Mouse (Mus musculus) inflammation-experienced regulatory T-cells, adult 6 months (primary cell): ENCODE measurements around the gene Atxn1. TPM values are rescaled to one million over a fixed set of nuclear protein-coding genes. Genes with fewer than 3 reads are reported as not detected.

Experiments used
- ATAC-seq: one replicate; pipeline ENCODE4 v1.8.0; 2017
- polyA plus RNA-seq, 3 experiments: library from polyadenylated mRNA; unstranded; fragments of 100-300 nt; shearing (Covaris generic); gene quantifications; one replicate each; pipeline ENCODE4 v1.2.1; 2017

The Atxn1 gene
- polyA plus RNA-seq, 3 experiments from 2014 or later = 35.9 to 51.1 (median 39.1) TPM

DNA sequence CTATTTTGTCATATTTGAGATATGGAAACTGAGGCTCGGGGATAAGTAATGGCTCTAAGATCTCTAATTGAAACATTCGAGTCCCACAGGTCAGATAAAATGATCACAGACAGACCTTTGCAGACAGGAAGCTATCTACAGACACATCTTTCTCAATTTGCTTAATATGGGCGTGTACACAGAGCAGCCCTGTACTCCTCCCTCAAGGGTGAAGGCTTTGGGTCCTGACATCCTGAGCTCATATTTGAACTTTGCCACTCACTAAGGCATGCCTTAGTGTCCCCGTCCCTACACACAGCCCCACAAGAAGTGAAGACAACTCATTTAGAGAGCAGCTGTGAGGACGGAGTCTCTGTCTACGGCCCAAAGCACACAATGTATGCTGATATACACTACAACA, 70.6 kb downstream of the Atxn1 start:
- ATAC-seq = peak; percentile 82

GRCm38 (mm10) chr13:45891073-45891472, 73.7 kb downstream of the Atxn1 start:
- ATAC-seq = no peak

GRCm38 (mm10) chr13:45888953-45889749, 75.7 kb downstream of the Atxn1 start:
- ATAC-seq = peak; percentile 36

DNA sequence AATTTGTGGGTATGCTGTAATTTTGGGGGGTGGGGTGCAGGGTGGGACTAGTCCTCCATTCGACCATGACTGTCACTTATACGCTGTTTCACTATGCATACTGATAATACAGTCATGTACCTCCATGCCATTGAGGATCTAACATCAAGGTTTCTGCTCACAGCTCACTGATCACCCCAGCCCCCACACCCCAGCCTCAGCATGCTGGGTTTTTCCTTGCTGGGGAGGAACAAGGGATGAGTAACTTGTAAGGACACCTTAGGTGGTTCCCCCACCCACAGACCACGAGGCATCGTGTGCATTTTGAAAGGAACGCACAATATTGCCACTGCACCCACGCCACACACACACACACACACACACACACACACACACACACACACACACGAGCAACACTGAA, 79.9 kb downstream of the Atxn1 start:
- ATAC-seq = peak; percentile 72

GRCm38 (mm10) chr13:45883791-45884238, 81.0 kb downstream of the Atxn1 start:
- ATAC-seq = peak; percentile 60

- peak; percentile 15 for ATAC-seq
Measured at GRCm38 (mm10) chr13:45882976-45883440, 81.8 kb downstream of the Atxn1 start.

DNA sequence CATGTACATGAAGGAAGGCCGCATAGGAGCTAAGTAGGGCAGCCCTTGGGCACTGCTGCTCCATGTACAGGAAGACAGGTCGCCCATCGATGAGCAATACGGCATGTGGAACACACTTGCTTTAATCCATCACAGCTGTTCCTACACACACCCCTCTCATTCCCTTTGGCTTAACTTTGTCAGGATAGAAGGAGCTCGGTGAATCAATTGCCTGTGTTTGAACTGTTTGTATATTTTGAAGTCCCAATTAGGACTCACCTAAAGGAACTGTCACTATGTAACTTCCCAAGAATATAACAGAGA, 84.3 kb downstream of the Atxn1 start:
- no peak for ATAC-seq

DNA sequence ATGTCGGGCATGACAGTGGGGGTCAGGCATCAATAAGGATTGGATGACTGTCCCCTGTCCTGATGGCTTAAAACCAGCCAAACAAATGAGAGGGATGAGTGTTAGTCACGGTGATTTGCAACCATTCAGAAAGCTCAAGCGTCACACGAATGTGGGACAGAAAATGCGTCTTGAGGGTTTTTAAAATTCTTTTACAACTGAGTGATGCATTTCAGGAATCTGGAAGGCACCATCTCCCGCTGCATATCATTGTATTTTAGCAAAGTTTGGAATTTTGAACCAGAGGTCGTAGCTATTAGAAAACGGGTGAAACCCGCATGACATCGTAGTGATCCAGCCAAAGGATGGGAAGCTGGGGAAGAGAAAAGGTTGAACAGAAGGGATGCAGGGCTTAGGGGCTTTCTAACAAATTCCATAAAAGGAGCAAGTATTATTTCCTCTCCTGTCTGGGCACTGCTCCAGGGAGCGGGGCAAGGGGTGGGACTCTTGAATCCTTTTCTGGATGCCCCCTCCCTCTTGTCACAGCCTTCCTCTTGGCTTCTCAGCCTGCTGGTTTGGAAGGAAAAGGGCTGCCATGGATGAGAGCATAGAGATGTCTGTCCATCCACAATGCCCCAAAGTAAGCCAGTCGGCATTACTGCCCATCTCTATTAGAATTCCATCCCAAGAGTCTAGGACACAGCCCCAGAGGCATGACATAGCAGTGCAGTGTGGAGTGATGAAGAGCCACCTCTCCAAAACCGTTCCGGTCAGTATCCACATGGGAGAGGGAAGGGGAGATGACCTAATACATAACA, 84.9 kb downstream of the Atxn1 start:
- ATAC-seq = no peak

DNA sequence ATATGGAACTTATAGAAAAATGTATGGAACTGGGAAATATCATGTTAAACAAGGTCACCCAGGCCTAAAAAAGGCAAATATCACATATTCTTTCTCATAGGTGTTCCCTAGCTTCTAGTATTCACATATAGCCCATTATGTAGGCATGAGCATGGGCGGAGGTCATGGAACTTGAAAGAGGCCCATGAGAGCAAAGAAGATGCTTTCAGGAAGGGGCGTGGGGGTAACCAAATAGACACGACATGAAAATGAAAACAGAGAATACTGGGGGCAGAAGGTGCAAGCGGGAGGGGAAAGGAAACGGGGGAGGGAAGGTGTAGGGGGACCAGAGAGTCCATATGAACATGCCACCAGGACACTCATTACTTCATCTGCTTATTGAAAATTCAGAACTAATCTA, 87.9 kb downstream of the Atxn1 start:
- ATAC-seq = no peak

DNA sequence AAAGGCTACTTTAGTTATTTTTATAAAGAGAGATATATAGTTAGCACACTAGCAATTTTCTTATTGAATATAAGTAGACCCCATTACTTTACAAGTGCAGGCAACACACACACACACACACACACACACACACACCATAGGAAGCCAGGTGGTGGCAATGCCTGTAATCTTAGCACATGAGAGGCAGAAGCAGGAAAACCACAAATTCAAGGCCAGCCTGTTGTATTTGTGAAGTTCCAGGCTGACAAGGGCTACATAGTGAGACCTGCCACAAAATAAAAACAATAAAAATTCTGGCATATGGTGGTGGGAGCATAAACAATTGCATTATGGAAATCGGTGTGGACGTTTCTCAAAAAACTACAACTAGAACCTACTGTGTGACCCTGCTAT, 88.4 kb downstream of the Atxn1 start:
- ATAC-seq = no peak

GRCm38 (mm10) chr13:45875686-45876367, 89.0 kb downstream of the Atxn1 start:
- no peak for ATAC-seq

- no peak for ATAC-seq
Measured at GRCm38 (mm10) chr13:45874196-45874595, 90.6 kb downstream of the Atxn1 start.

- peak; percentile 10 for ATAC-seq
Measured at GRCm38 (mm10) chr13:45872966-45873365, 91.8 kb downstream of the Atxn1 start.

GRCm38 (mm10) chr13:45872041-45872746, 92.6 kb downstream of the Atxn1 start:
- peak; percentile 63 for ATAC-seq

- ATAC-seq = peak; percentile 41
Measured at GRCm38 (mm10) chr13:45871554-45871953, 93.3 kb downstream of the Atxn1 start.

DNA sequence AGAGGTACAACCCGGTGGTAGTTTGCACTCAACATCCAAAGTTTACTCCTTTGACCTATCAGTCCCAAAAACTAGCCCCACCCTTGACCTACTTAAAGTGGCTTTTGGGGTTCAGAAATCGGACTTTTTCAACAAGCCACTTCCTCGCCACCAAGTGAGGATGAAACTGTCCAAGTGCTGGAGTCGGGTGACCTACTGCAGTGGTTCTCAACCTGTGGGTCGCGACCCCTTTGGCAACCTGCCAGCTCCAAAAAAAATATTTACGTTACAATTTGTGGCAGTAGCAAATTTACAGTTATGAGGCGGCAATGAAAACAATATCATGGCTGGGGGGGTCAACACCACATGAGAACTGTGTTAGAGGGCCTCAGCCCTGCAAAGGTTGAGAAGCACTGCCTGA, 95.9 kb downstream of the Atxn1 start:
- no peak for ATAC-seq

DNA sequence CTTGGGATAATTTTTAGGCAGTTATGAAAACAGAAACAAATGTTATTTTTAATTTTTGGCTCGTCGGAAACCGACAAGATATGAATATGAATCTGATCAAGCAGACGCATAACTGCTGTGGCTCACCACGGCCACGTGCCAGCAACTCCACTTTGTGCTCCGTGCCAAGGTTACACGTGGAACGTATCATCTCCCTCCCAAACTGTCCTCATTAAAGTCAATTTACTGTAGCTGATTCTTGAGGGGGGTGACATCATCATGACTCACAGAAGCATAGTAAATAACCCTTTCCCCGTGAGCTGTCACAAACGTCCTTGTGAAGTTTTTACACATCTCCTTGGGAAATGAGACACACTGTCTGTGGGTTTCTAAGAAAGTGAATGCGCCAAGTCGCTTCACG, 97.5 kb downstream of the Atxn1 start:
- ATAC-seq = no peak

GRCm38 (mm10) chr13:45866615-45867245, 98.1 kb downstream of the Atxn1 start:
- no peak for ATAC-seq

DNA sequence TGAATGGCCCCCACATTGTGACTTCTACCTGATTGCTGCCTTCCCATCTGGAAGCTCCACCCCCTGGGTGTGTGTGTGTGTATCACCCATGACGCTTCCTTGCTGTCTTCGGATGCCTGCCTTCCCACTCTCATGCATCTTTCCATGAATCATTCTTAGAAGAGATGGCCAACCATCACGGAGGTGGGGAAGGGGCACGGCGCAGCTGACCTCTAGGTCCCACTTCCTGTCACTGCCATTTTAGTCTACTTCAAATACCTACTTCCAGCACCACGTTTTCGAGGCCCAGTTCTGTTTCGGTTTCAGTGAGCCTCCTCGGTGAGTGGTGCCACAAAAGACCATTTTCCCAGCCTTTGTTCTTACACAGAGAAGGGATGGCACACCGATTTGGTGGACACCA, 99.2 kb downstream of the Atxn1 start:
- peak; percentile 18 for ATAC-seq

- peak; percentile 74 for ATAC-seq
Measured at GRCm38 (mm10) chr13:45863779-45864178, 101.0 kb downstream of the Atxn1 start.

DNA sequence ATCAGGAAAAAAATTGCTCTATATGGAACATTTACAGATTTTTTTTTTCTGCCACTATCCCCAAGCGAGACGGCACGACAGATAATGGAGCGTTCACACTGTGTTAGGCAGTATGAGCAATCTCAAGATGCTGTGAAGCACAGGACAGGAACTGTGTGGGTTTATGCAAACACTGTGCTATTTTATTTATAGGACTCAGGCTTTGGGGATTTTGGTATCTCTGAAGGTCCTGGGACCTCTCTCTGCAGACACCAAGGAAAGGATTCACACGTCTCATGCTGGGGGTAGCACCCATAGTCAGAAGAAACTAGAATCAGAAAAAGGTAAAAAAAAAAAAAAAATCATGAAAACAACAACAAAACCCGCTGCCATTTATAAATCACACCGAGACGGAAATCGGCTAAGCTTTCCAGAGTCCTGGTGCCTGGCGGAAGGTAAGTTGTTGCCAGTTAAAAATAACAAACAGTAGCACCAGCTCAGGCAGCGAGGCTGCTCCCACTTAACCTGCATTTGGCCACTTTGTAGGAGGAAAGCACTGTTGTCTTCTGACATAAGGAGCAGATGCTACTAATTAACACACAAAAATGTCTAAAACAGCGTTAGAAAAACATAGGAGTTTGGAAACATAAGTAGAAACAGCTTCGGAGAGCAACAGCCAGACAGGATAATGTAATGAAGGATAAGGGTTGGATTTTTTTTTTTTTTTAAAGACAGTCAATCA, 102.8 kb downstream of the Atxn1 start:
- ATAC-seq = peak; percentile 22
